Mouse (Mus musculus) C3H10T1/2 (cell line): ENCODE results near the gene Tpi1. TPM values are rescaled to one million over a fixed set of nuclear protein-coding genes. Genes with fewer than 3 reads are reported as not detected.

Source experiments
- polyA plus RNA-seq, 2 experiments: library from polyadenylated mRNA; unstranded; fragments of >200 nt; fragmentation: generic; extraction: Trizol; gene quantifications; one replicate each; pipeline ENCODE4 v1.2.1; 2012; ENCODE audit warnings: missing spikeins in 2 of 2

The Tpi1 gene
- 100 to 1,000 TPM; 586 to 773 TPM for polyA plus RNA-seq

DNA sequence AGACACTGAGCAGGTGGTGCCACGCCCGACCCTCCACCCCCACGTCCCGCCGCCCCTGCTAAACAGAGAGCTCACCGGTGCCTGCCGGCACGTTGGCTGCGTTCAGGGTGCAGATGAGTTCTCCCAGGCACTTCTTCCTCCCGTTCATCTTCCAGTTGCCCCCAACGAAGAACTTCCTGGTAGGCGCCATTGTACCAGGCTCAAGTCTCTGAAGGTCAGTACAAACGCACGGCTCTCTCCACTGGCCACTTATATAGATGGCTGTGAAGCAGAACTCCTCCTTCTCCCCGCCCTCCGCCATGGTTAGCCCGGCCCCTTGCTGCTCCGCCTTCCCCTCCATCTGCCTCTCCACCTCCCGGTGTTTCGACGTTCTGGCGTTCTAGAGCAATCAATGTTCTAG lies at the start of gene Tpi1:
Gene Tpi1 (minus strand): TSS at position 364 of the 400 bp plus-strand sequence.

DNA sequence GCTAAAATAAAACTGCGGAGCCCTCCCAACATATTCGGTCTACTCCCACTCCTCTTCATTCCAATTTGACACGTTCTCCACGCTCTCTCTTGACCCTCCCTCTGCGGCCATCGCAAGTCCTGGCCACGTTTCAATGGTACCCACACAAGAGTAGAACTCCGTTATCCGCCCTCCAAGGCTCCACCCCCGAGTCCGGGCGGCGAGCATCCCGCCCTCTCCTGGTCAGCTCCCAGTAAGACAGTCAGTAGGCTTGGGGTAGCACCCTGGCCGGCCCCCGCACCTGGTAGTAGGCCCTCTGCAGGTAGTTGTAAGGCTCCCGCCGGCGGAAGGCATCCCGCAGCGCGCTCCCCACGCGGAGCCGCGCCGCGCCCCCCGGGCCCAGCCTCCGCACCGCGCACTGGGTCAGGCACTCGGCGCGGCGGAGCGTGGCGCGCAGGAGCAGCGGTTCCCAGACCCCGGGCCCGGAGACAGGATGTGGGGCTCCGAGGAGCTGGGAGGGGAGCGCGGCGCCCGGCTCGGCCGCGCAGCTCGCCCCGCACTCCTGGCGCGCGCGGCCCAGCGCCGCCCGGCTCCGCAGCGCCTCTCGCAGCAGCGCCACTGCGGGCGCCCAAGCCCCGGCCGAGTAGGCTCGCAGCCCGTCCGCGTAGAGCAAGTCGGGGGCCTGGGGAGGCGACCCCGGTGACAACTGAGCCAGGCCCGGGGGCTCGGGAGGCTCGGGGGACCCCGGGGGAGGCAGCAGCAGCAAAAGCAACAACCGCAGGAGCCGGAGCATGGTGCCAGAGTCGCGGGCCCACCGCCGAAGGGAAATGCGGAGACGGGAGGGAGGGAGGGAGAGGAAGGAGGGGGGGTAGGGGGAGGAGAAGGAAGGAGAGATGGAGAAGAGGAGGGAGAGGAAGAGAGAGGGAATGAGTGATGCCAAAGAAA lies 43.1 kb upstream of the Tpi1 start, which contains the start of gene P3h3:
Gene P3h3 (minus strand): TSS at position 837 of the 924 bp plus-strand sequence.

DNA sequence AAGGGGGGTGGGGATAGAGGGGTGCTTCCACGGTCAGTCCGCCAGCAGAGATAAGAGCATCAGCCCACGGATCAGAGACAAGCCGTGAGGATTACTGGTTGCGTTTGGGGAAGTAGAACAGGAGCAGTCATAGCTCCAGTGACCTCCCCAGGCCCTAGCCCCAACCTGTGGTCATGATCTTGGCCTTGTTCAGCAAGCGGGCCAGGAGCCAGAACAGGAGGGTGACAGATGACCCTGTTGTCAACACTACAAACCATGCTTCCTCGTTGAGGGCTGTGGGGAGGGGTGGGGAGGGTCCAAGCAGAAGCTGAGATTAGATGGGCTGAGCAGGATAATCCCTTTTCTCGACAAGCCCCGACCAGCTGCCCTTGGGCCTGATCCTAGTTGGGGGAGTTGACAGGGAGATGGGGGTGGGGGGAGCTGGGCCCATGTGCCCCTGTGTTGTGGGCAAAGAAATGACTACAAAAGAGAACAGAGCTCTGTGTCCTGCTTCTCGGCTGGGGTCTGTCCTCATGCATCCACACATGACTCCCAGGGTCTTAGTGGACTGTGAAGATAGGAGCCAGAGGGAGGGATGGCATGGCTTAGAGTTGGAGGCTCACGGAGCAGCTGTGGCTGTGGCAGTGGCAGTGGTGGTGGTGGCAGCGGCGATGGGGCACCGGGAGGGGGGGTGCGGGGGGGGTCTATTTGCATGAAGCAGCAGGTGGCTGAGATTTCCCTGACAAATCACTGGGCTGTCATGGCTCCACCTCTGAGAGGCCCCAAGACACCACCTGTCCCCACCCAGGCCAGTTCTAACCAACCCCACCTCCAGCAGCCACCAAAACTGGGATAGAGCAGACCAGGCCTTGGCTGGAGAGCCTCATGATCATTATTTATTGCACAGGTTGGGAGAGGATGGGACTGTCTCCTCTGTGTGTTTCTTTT lies 26.4 kb upstream of the Tpi1 start, which contains the start of gene Gnb3:
Gene Gnb3 (minus strand): TSS at position 35 of the 927 bp plus-strand sequence.

DNA sequence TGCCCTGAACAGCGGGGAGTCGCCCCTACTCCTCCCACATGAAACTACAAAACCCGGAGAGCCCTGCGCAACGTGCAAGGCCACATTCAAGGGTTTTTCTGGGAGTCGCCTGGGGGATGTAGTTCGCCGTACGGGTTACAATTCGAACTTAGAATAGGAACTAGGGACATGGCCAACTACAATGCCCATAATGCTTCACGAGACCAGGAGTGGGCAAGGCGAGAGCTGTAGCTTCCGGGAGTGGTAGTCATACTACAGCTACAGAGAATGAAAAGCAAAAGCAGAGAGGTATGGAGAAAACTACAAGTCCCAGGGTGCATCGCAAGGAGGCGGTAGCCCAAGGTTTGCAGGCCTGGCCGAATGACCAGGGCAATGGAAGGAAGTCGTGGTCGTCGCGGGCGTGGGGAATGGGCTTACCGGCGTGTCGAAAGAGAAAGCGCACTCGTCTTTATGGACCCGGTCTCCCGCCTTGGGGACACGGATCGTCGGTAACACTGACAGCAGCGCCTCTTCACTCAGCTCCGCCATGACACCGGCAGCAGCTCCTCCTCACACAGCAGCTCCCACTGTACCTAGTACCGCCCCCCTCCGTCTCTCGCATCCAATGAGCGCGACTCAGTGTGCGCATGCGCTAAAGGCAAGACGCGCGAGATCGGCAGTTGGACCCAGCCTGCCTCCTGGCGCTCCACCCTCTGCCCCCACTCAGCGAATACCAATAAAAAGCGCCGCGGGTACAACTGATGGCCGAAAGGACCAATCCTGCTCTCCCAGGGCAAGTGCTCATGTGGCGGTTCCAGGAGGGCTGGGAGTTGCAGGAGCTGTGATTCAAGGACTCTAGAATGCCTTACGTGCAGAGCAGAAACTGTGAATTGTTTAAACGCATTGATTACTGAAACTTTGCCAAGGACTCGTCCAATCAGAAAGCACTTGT lies 15.0 kb upstream of the Tpi1 start, which contains the start of the genes Usp5 and Cdca3:
Gene Usp5 (minus strand): TSS at position 617 of the 931 bp plus-strand sequence.
Gene Cdca3 (plus strand): TSS at position 680 of the 931 bp plus-strand sequence.

DNA sequence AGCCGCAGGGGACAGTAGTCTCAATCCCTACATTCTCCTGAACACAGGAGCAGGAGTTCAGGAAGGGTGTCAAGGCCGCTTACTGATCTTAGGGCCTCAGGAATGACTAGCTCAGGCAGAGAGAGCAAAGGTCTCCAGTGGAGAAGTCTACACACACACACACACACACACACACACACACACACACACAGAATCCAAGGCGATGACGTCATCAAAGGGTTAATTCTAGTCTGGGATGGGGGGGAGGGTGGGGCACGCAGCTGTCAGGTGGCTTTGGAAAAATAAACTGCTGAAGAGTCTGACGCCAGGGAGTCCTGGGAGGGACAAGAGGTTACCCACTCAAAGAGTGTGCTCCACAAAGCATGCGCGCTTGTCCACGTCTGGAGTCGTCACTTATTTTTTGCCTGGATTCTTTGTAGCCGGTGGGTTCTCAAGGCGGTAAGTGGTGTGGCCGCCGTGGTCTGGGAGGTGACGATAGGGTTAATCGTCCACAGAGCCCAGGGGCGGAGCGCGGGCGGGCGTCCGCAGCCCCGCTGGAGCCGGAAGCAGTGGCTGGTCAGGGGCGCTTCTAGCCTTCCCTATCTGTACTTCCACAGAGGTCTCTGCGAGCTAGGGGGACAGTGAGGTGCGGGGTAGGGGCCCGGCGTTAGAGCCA lies 5.6 kb downstream of the Tpi1 start, which contains the start of gene Spsb2:
Gene Spsb2 (plus strand): TSS at position 304 of the 655 bp plus-strand sequence.

DNA sequence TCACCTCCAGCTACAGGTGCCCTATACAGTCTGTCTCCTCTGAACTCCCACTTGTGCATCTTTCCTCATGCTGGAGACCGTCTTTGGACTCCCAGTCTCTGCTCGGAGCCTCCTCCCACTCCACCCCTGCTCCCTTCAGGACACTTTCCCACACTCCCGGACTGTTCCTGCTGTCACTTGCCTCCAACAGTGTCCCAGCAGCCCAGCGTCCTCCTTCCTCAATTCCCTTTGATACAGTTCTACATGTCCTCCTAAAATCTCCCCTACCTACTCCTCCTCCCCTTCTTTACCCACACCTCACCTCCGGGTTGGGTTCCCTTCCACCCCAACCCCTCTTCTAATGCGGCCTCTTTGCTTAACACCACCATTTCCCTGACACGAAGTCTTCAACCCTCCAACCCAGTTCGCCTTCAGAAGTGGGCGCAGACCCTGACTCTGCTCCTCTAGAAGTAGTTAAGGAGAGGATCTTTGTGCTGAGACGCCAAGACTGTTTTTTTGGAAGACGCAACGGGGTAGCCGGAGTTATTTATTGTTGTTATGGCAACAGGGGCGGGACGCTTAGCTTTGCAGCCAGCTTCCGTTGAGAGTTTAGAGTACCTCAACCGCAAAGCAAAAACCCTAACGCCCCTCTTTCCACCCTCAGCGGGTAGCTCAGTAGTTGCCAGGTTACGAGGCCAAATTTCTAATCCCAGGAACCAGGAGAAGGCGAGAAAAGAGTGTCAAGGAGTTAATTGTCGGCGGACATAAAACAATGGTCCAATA lies 34.7 kb downstream of the Tpi1 start, which contains the start of gene Lrrc23:
Gene Lrrc23 (minus strand): TSS at position 506 of the 762 bp plus-strand sequence.

DNA sequence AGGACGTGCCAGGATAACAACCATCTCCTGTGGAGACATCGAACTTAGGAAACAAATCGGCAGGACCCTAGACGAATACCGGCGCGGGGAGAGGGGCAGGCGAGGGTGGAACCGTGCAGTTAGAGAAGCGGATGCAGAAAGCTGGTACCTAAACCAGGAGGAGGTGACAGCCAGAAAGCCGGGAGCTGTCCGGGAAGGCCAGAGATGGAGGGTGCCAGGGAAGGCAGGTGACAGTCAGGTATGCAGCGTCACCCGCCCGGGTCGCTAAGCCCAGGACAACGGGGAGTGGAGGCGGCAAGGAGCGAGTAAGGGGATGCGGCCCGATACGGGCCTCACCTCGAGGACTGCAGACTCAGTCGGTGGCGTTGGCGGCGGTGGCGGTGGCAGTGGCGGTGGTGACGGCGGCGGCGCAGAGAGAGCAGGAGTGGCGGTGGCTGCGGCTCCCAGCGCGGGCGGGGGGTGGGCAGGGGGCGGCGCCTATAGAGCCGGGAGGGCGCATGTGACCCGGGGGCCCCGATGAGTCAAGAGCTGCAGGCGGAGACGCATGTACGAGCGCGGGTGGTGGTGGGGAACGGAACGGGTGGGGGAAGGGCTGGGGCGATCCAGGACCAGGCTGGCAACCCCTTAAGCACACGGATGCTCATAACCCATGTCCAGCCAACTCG lies 44.9 kb downstream of the Tpi1 start, which contains the start of gene Eno2:
Gene Eno2 (minus strand): TSS at position 573 of the 665 bp plus-strand sequence.

Other genes starting within 250 kb of the Tpi1 start
- 1 to 10 TPM in 1 of 2 experiments, under 1 TPM in 1; 0.37 to 8.7 TPM for gene C1rb, start 244.0 kb downstream of the Tpi1 start, polyA plus RNA-seq
- gene C1s2, start 178.2 kb downstream of the Tpi1 start, polyA plus RNA-seq, result 1 to 10 TPM in 1 of 2 experiments, under 1 TPM in 1; 0.02 to 9.9 TPM
- gene Lpcat3, start 151.3 kb downstream of the Tpi1 start, polyA plus RNA-seq, result 10 to 100 TPM; 15.8 to 44.1 TPM
- gene Emg1, start 102.1 kb downstream of the Tpi1 start, polyA plus RNA-seq, result 100 to 1,000 TPM in 1 of 2 experiments, 10 to 100 TPM in 1; 89.9 to 126 TPM
- 100 to 1,000 TPM; 220 to 503 TPM for gene Phb2, start 102.0 kb downstream of the Tpi1 start, polyA plus RNA-seq
- 1 to 10 TPM; 2.3 to 5.1 TPM for gene Ptpn6, start 75.6 kb downstream of the Tpi1 start, polyA plus RNA-seq
- gene Grcc10, start 72.9 kb downstream of the Tpi1 start, polyA plus RNA-seq, result 100 to 1,000 TPM; 306 to 579 TPM
- gene Gm45234, start 58.3 kb downstream of the Tpi1 start, polyA plus RNA-seq, result under 1 TPM; 0.01 to 0.13 TPM
- gene Atn1, start 57.8 kb downstream of the Tpi1 start, polyA plus RNA-seq, result 10 to 100 TPM; 23.4 to 84.9 TPM
- gene Eno2, start 44.6 kb downstream of the Tpi1 start, polyA plus RNA-seq, result 10 to 100 TPM in 1 of 2 experiments, 1 to 10 TPM in 1; 1.9 to 14.4 TPM
- gene Lrrc23, start 34.6 kb downstream of the Tpi1 start, polyA plus RNA-seq, result under 1 TPM; 0.04 to 0.31 TPM
- gene Spsb2, start 5.6 kb downstream of the Tpi1 start, polyA plus RNA-seq, result 10 to 100 TPM; 25.7 to 50.6 TPM
- gene Usp5, start 15.2 kb upstream of the Tpi1 start, polyA plus RNA-seq, result 100 to 1,000 TPM; 101 to 117 TPM
- gene Cdca3, start 15.3 kb upstream of the Tpi1 start, polyA plus RNA-seq, result 100 to 1,000 TPM in 1 of 2 experiments, 10 to 100 TPM in 1; 55.6 to 112 TPM
- under 1 TPM; 0.01 to 0.12 TPM for gene Gnb3, start 26.0 kb upstream of the Tpi1 start, polyA plus RNA-seq
- 10 to 100 TPM in 1 of 2 experiments, 1 to 10 TPM in 1; 4.9 to 50.4 TPM for gene P3h3, start 43.5 kb upstream of the Tpi1 start, polyA plus RNA-seq
- 1 to 10 TPM in 1 of 2 experiments, under 1 TPM in 1; 0.09 to 3.1 TPM for gene Gpr162, start 49.7 kb upstream of the Tpi1 start, polyA plus RNA-seq
- gene Cd4, start 73.9 kb upstream of the Tpi1 start, polyA plus RNA-seq, result under 1 TPM in 1 of 2 experiments, not detected in 1; 0.04 TPM
- 1 to 10 TPM in 1 of 2 experiments, under 1 TPM in 1; 0.13 to 1.9 TPM for gene Lag3, start 97.4 kb upstream of the Tpi1 start, polyA plus RNA-seq
- 1,000 to 10,000 TPM; 2,499 to 3,064 TPM for gene Ptms, start 105.8 kb upstream of the Tpi1 start, polyA plus RNA-seq
- 100 to 1,000 TPM; 293 to 332 TPM for gene Mlf2, start 117.1 kb upstream of the Tpi1 start, polyA plus RNA-seq
- 100 to 1,000 TPM in 1 of 2 experiments, 10 to 100 TPM in 1; 99.3 to 123 TPM for gene Cops7a, start 151.2 kb upstream of the Tpi1 start, polyA plus RNA-seq
- 10 to 100 TPM in 1 of 2 experiments, 1 to 10 TPM in 1; 3.0 to 14.0 TPM for gene Pianp, start 182.4 kb upstream of the Tpi1 start, polyA plus RNA-seq
- gene Zfp384, start 194.8 kb upstream of the Tpi1 start, polyA plus RNA-seq, result 10 to 100 TPM in 1 of 2 experiments, 1 to 10 TPM in 1; 9.5 to 27.6 TPM
- 10 to 100 TPM; 15.4 to 76.7 TPM for gene Ing4, start 225.5 kb upstream of the Tpi1 start, polyA plus RNA-seq
- 1 to 10 TPM in 1 of 2 experiments, under 1 TPM in 1; 0.32 to 8.6 TPM for gene Acrbp, start 235.4 kb upstream of the Tpi1 start, polyA plus RNA-seq